Mouse (Mus musculus) thymus, adult 2 months (tissue): ENCODE results near the gene Pigq.

ENCODE experiments used
- CTCF ChIP-seq: fragments of 200-500 bp; IDR thresholded peaks from 2 replicates; pipeline ENCODE4 v1.5.1; 2012; ENCODE audit warnings: mild to moderate bottlenecking, control low read depth, low read length, moderate library complexity, borderline replicate concordance; ENCODE audit not compliant: control insufficient read depth, poor library complexity, insufficient read depth; ENCODE audit errors: extremely low read depth
- POLR2A ChIP-seq: fragments of 200-500 bp; IDR thresholded peaks from 2 replicates; pipeline ENCODE4 v1.6.1; 2012; ENCODE audit warnings: mild to moderate bottlenecking, low read length, control low read depth, moderate library complexity; ENCODE audit not compliant: control insufficient read depth, poor library complexity, insufficient read depth; ENCODE audit errors: extremely low read depth

DNA sequence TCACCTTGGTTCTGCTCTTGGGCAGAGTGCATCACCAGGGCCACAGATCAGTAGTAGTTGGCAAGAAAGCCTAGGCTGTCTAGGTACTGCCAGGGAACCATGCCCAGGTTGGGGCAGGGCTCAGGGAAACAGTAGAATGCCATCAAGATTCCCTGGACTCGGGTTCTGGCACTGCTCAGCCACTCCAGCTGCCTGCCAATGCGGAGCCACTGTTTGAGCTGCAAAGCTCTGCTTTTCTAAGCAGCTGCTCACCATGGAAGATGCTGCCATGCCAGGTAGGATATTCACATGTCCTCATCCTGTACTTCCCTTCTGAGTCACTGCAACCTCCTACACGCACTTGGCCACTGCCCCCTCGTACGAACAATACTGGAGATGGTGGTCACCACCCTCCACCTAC lies 36.1 kb upstream of the Pigq start:
- TF ChIP-seq CTCF, result no peak
- TF ChIP-seq POLR2A, result no peak
